Mouse (Mus musculus): ENCODE results near the gene Syngap1.

DNA sequence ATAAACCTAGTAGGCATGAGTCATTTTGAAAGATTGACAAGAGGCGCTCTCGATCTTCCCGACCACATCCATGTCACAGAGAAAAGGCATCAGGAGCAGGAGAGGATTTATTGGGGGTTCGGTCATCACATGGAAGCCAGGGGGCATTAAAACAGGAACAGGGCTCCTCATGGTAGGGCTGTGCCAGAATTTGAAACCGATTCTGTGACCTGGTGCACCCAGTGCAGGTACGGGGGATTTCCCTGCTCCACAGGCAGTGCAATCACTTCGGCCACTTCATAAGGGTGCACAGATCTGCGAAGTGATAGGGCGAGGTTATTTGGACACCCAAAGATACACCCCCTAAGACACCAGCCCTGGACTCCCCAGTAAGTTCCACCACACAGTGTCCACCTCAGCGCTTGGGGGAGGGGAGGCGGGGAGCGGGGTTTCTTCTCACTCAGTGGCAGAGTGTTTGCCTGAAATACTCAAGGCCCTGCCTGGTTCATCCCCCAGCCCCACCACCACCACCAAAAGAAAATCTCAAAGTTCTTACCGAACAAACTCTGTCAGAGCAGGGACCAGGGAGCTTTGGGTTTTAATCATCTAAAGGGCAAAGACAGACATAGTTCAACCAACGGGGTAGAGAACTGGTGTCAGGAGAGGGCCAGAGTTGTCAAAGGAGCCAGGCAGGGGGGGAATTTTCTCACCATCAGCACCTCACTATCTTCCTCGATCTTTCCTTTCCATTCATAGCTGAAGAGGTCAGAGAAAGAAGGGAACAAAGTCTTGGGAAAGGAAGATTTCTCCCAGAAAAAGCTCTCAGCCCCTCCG lies 3.0 kb upstream of the Syngap1 start:
- TF ChIP-seq CTCF (IDR thresholded peaks at IDR 0.05; ENCODE audit: control insufficient read depth, insufficient read depth, insufficient replicate concordance, low read depth, low read length), result no peak
- TF ChIP-seq POLR2A (IDR thresholded peaks at IDR 0.05; ENCODE audit: control insufficient read depth, low read depth, low read length), result no peak

Measured in testis, adult 2 months (tissue).